Mouse (Mus musculus): ENCODE measurements around the gene Gng4. TPM values are rescaled to one million over a fixed set of nuclear protein-coding genes. Genes with fewer than 3 reads are reported as not detected.
"Not testable (repeated sequence)": the region's sequence is repeated elsewhere in the genome, so short reads cannot be mapped to it uniquely, and the experiment has no call there.

The Gng4 gene
- polyA plus RNA-seq, 1 experiment from 2014 or later: not detected

DNA sequence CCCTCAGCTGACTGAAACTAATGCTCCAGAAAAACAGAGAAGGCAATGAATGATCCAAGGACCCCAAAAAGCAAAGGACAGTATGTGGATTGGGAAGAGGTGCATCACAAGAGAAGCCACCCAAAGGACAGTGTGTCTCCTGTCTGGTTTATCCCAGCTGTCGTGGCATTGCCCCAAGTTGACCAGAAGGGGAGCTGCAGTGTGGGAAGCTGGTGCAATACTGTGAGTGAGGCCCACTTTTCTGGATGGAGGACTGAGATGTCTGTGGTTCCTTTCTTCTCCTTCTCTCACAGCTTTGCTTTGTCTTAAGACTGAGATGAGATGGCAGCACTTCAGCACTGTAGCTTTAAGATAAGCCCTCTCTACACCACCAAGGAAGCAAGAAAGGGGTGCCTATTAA, 12.2 kb downstream of the Gng4 start:
- Histone ChIP-seq H3K36me3 (ENCODE audit: control insufficient read depth, insufficient read depth, low read length) (no peaks in the 10 kb centered on the region), H3K4me3 (ENCODE audit: low read depth, low read length) (no peak overlapping the region), H3K4me1 (replicated peaks; ENCODE audit: control insufficient read depth, insufficient read depth, low read length) (no peaks in the 10 kb centered on the region), H3K27me3 (replicated peaks; ENCODE audit: control insufficient read depth, insufficient read depth, low read length) (no peaks in the 10 kb centered on the region), H3K9me3 (ENCODE audit: control insufficient read depth, low read length) (no peaks in the 10 kb centered on the region), H3K9ac (ENCODE audit: low read depth, low read length) (no peak overlapping the region), H3K27ac (ENCODE audit: low read depth, low read length) (no peak overlapping the region), H3K4me2 (no peak overlapping the region)
- no peak for ATAC-seq (replicated peaks; ENCODE audit: low FRiP score)
- DNase-seq (ENCODE audit: low spot score): no peak
- 68% methylated on average over 1 of the region's 1 CpGs for WGBS

GRCm38 (mm10) chr13:13797816-13798215, 14.0 kb downstream of the Gng4 start:
- WGBS: 89% methylated on average over 12 of the region's 12 CpGs

GRCm38 (mm10) chr13:13798775-13799174, 14.9 kb downstream of the Gng4 start:
- H3K9ac ChIP-seq (ENCODE audit: low read depth, low read length): no peak overlapping the region
- no peaks in the 10 kb centered on the region for H3K9me3 ChIP-seq (ENCODE audit: control insufficient read depth, low read length)
- H3K27me3 ChIP-seq (replicated peaks; ENCODE audit: control insufficient read depth, insufficient read depth, low read length): no peaks in the 10 kb centered on the region
- no peaks in the 10 kb centered on the region for H3K4me1 ChIP-seq (replicated peaks; ENCODE audit: control insufficient read depth, insufficient read depth, low read length)
- H3K27ac ChIP-seq (ENCODE audit: low read depth, low read length): no peak overlapping the region
- H3K4me3 ChIP-seq (ENCODE audit: low read depth, low read length): no peak overlapping the region
- 77% methylated on average over 8 of the region's 8 CpGs for WGBS
- DNase-seq (ENCODE audit: low spot score) (no peak), ATAC-seq (replicated peaks; ENCODE audit: low FRiP score) (no peak)
- no peaks in the 10 kb centered on the region for H3K36me3 ChIP-seq (ENCODE audit: control insufficient read depth, insufficient read depth, low read length)
- no peak overlapping the region for H3K4me2 ChIP-seq

More at GRCm38 (mm10) chr13:13797816-13798215, 14.0 kb downstream of the Gng4 start:
- not testable (repeated sequence) for H3K4me2 ChIP-seq; H3K4me1 ChIP-seq (replicated peaks; ENCODE audit: control insufficient read depth, insufficient read depth, low read length); H3K9me3 ChIP-seq (ENCODE audit: control insufficient read depth, low read length); DNase-seq (ENCODE audit: low spot score); H3K27ac ChIP-seq (ENCODE audit: low read depth, low read length); H3K36me3 ChIP-seq (ENCODE audit: control insufficient read depth, insufficient read depth, low read length); H3K4me3 ChIP-seq (ENCODE audit: low read depth, low read length); H3K27me3 ChIP-seq (replicated peaks; ENCODE audit: control insufficient read depth, insufficient read depth, low read length); ATAC-seq (replicated peaks; ENCODE audit: low FRiP score); H3K9ac ChIP-seq (ENCODE audit: low read depth, low read length)

- Histone ChIP-seq H3K9ac (ENCODE audit: low read depth, low read length) (no peak overlapping the region), H3K9me3 (ENCODE audit: control insufficient read depth, low read length) (no peaks in the 10 kb centered on the region), H3K27me3 (replicated peaks; ENCODE audit: control insufficient read depth, insufficient read depth, low read length) (no peaks in the 10 kb centered on the region), H3K4me2 (no peak overlapping the region), H3K27ac (ENCODE audit: low read depth, low read length) (no peak overlapping the region), H3K4me3 (ENCODE audit: low read depth, low read length) (no peak overlapping the region), H3K4me1 (replicated peaks; ENCODE audit: control insufficient read depth, insufficient read depth, low read length) (no peaks in the 10 kb centered on the region), H3K36me3 (ENCODE audit: control insufficient read depth, insufficient read depth, low read length) (no peaks in the 10 kb centered on the region)
- DNase-seq (ENCODE audit: low spot score) (no peak), ATAC-seq (replicated peaks; ENCODE audit: low FRiP score) (no peak)
- WGBS: 49% methylated on average over 11 of the region's 11 CpGs
Observed at GRCm38 (mm10) chr13:13808337-13809132, 24.7 kb downstream of the Gng4 start.

- Histone ChIP-seq H3K27ac (ENCODE audit: low read depth, low read length) (no peak overlapping the region), H3K9me3 (ENCODE audit: control insufficient read depth, low read length) (no peaks in the 10 kb centered on the region), H3K27me3 (replicated peaks; ENCODE audit: control insufficient read depth, insufficient read depth, low read length) (no peaks in the 10 kb centered on the region), H3K4me3 (ENCODE audit: low read depth, low read length) (no peak overlapping the region), H3K36me3 (ENCODE audit: control insufficient read depth, insufficient read depth, low read length) (no peaks in the 10 kb centered on the region), H3K9ac (ENCODE audit: low read depth, low read length) (no peak overlapping the region), H3K4me1 (replicated peaks; ENCODE audit: control insufficient read depth, insufficient read depth, low read length) (no peaks in the 10 kb centered on the region), H3K4me2 (no peak overlapping the region)
- ATAC-seq (replicated peaks; ENCODE audit: low FRiP score) (no peak), DNase-seq (ENCODE audit: low spot score) (no peak)
- 72% methylated on average over 7 of the region's 7 CpGs for WGBS
Observed at GRCm38 (mm10) chr13:13810885-13811284, 27.0 kb downstream of the Gng4 start.

DNA sequence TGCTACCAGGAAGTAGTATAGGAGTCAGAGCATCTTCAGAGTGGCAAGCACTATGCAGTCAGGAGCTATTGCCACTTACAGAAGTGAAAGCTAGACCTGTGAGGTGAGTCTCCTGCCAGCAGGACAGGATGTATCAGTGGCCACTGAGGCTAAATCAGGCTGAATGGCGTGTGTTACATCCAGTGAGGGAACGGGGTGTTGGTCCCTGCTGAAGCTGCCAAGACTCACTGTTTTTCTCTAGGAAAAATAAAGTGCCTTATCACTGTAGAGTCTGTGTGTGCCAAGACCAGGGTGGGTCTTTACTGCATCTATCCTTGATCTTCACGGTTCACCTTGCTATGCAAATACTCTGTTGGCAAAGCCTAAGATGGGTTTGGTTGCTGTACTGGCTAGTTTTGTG, 34.8 kb downstream of the Gng4 start:
- H3K27me3 ChIP-seq (replicated peaks; ENCODE audit: control insufficient read depth, insufficient read depth, low read length): no peaks in the 10 kb centered on the region
- ATAC-seq (replicated peaks; ENCODE audit: low FRiP score) (no peak), DNase-seq (ENCODE audit: low spot score) (no peak)
- no peak overlapping the region for H3K4me2 ChIP-seq
- no peak overlapping the region for H3K4me3 ChIP-seq (ENCODE audit: low read depth, low read length)
- no peaks in the 10 kb centered on the region for H3K36me3 ChIP-seq (ENCODE audit: control insufficient read depth, insufficient read depth, low read length)
- WGBS: 79% methylated on average over 3 of the region's 3 CpGs
- H3K9ac ChIP-seq (ENCODE audit: low read depth, low read length): no peak overlapping the region
- no peaks in the 10 kb centered on the region for H3K4me1 ChIP-seq (replicated peaks; ENCODE audit: control insufficient read depth, insufficient read depth, low read length)
- no peaks in the 10 kb centered on the region for H3K9me3 ChIP-seq (ENCODE audit: control insufficient read depth, low read length)
- H3K27ac ChIP-seq (ENCODE audit: low read depth, low read length): no peak overlapping the region

- Histone ChIP-seq H3K4me2 (no peak overlapping the region), H3K4me1 (replicated peaks; ENCODE audit: control insufficient read depth, insufficient read depth, low read length) (no peaks in the 10 kb centered on the region), H3K9me3 (ENCODE audit: control insufficient read depth, low read length) (no peaks in the 10 kb centered on the region), H3K9ac (ENCODE audit: low read depth, low read length) (no peak overlapping the region), H3K27me3 (replicated peaks; ENCODE audit: control insufficient read depth, insufficient read depth, low read length) (no peaks in the 10 kb centered on the region), H3K4me3 (ENCODE audit: low read depth, low read length) (no peak overlapping the region), H3K36me3 (ENCODE audit: control insufficient read depth, insufficient read depth, low read length) (no peaks in the 10 kb centered on the region), H3K27ac (ENCODE audit: low read depth, low read length) (no peak overlapping the region)
- 72% methylated on average over 7 of the region's 7 CpGs for WGBS
- DNase-seq (ENCODE audit: low spot score): no peak
- no peak for ATAC-seq (replicated peaks; ENCODE audit: low FRiP score)
Observed at GRCm38 (mm10) chr13:13820234-13821123, 36.6 kb downstream of the Gng4 start.

DNA sequence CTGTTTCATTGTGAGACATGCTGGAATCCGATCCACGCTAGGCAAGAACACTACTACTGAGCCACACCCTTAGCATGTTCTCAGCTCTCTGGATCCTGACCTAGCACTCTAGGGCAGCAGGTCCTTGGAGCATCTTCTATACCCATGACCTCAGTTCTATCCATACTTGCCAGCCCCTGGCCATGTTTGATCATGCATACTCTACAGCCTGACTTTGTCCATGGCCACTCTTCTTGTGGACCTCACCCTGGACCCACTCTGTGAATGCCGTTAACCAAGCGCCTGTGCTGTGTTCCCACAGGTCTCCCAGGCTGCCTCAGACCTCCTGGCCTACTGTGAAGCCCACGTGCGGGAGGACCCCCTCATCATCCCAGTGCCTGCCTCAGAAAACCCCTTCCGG, 41.1 kb downstream of the Gng4 start:
- WGBS: 87% methylated on average over 7 of the region's 7 CpGs
- ATAC-seq (replicated peaks; ENCODE audit: low FRiP score): no peak
- no peak for DNase-seq (ENCODE audit: low spot score)

More for the DNA sequence above, 41.1 kb downstream of the Gng4 start:
- no peak overlapping the region for H3K4me3 ChIP-seq (ENCODE audit: low read depth, low read length)
- H3K27ac ChIP-seq (ENCODE audit: low read depth, low read length): no peak overlapping the region
- H3K9ac ChIP-seq (ENCODE audit: low read depth, low read length): no peak overlapping the region
- H3K4me2 ChIP-seq: no peak overlapping the region
- no peaks in the 10 kb centered on the region for H3K9me3 ChIP-seq (ENCODE audit: control insufficient read depth, low read length)
- no peaks in the 10 kb centered on the region for H3K36me3 ChIP-seq (ENCODE audit: control insufficient read depth, insufficient read depth, low read length)
- no peaks in the 10 kb centered on the region for H3K4me1 ChIP-seq (replicated peaks; ENCODE audit: control insufficient read depth, insufficient read depth, low read length)
- no peaks in the 10 kb centered on the region for H3K27me3 ChIP-seq (replicated peaks; ENCODE audit: control insufficient read depth, insufficient read depth, low read length)
